In genomic region chr13:55328641-55329040, GRCm38 (mm10) we compare ENCODE assay signal across 9 mouse cellular contexts. TPM values are rescaled to one million over a fixed set of nuclear protein-coding genes. Genes with fewer than 3 reads are reported as not detected.
DNase-seq lines count a peak whose midpoint lies in the region; ATAC-seq lines count a peak whose summit lies in the region.
"Had no signal": no experiment of that assay in that cellular context is flagged by ENCODE, and none has a peak within 500 bp of the region (broad histone marks: within the 10 kb centered on the region; RNA-seq: fewer than 3 reads in every experiment).

No protein-coding gene starts in this region.

- WGBS in forebrain, embryonic 13.5 days = 80% methylated on average over 4 of the region's 4 CpGs
- WGBS in limb, embryonic 15.5 days = 80% methylated on average over 4 of the region's 4 CpGs
- 74% methylated on average over 4 of the region's 4 CpGs for WGBS in stomach, embryonic 15.5 days

- H3K36me3 ChIP-seq in megakaryocyte, embryonic 14.5 days (replicated peaks; ENCODE audit: low read length) = peaks cover 27% of the 10 kb centered on the region
- peaks cover 27% of the 10 kb centered on the region for H3K36me3 ChIP-seq in forebrain, embryonic 13.5 days (ENCODE audit: poor library complexity, severe bottlenecking)
- peaks cover 27% of the 10 kb centered on the region for H3K36me3 ChIP-seq in limb, embryonic 15.5 days
- H3K36me3 ChIP-seq in stomach, embryonic 15.5 days = peaks cover 22% of the 10 kb centered on the region

- ATAC-seq in megakaryocyte, adult 5-6 weeks (ENCODE audit: poor library complexity, severe bottlenecking) = no peak
- ATAC-seq in forebrain, embryonic 13.5 days = no peak
- ATAC-seq in limb, embryonic 15.5 days (ENCODE audit: insufficient number of reproducible peaks, low FRiP score, low TSS enrichment, low read depth) = no peak
- ATAC-seq in stomach, embryonic 15.5 days (ENCODE audit: insufficient read depth, low FRiP score, low read depth) = no peak

- peak overlapping the region; percentile 94 for H3K4me3 ChIP-seq in megakaryocyte, embryonic 14.5 days (replicated peaks)
- peak overlapping the region; percentile 64 for H3K4me3 ChIP-seq in forebrain, embryonic 13.5 days
- peak overlapping the region; percentile 86 for H3K4me3 ChIP-seq in limb, embryonic 15.5 days
- H3K4me3 ChIP-seq in stomach, embryonic 15.5 days (replicated peaks) = peak overlapping the region; percentile 75

- H3K9ac ChIP-seq in forebrain, embryonic 13.5 days = peak overlapping the region; percentile 83
- 0 out of 2 replicates have a peak overlapping the region, but pooled peaks have one; percentile 56 for H3K9ac ChIP-seq in limb, embryonic 15.5 days
- peak overlapping the region; percentile 30; the same call in 1 of the 2 replicates for H3K9ac ChIP-seq in stomach, embryonic 15.5 days

- H3K4me2 ChIP-seq in forebrain, embryonic 13.5 days = peak overlapping the region; percentile 68
- H3K4me2 ChIP-seq in limb, embryonic 15.5 days = peak overlapping the region; percentile 93
- peak overlapping the region; percentile 96 for H3K4me2 ChIP-seq in stomach, embryonic 15.5 days

- no peaks in the 10 kb centered on the region for H3K9me3 ChIP-seq in megakaryocyte, embryonic 14.5 days
- no peaks in the 10 kb centered on the region for H3K9me3 ChIP-seq in forebrain, embryonic 13.5 days (replicated peaks)
- no peaks in the 10 kb centered on the region for H3K9me3 ChIP-seq in limb, embryonic 15.5 days
- H3K9me3 ChIP-seq in stomach, embryonic 15.5 days = no peaks in the 10 kb centered on the region

- H3K27ac ChIP-seq in forebrain, embryonic 13.5 days = no peak overlapping the region
- no peak overlapping the region for H3K27ac ChIP-seq in limb, embryonic 15.5 days
- H3K27ac ChIP-seq in stomach, embryonic 15.5 days = no peak overlapping the region

- peaks cover 74% of the 10 kb centered on the region for H3K4me1 ChIP-seq in megakaryocyte, embryonic 14.5 days
- H3K4me1 ChIP-seq in forebrain, embryonic 13.5 days = peaks cover 42% of the 10 kb centered on the region
- peaks cover 49% of the 10 kb centered on the region for H3K4me1 ChIP-seq in limb, embryonic 15.5 days
- peaks cover 47% of the 10 kb centered on the region for H3K4me1 ChIP-seq in stomach, embryonic 15.5 days

- DNase-seq in cerebellum, adult 9-11 months = no peak
- no peak for DNase-seq in frontal cortex, postnatal 10 days (ENCODE audit: low spot score in 2 of 2)
- no peak for DNase-seq in frontal cortex, postnatal 14 days (ENCODE audit: low spot score in 2 of 2)
- DNase-seq: right cerebral cortex, postnatal 25 days had no signal

- H3K27me3 ChIP-seq in megakaryocyte, embryonic 14.5 days (replicated peaks) = peaks cover 3% of the 10 kb centered on the region
- H3K27me3 ChIP-seq in forebrain, embryonic 13.5 days = no peaks in the 10 kb centered on the region
- H3K27me3 ChIP-seq in limb, embryonic 15.5 days = no peaks in the 10 kb centered on the region
- no peaks in the 10 kb centered on the region for H3K27me3 ChIP-seq in stomach, embryonic 15.5 days (replicated peaks)

RNA-seq across cellular contexts. Expression of gene Mxd3, which starts 1.0 kb away (rescaled TPM):
- polyA plus RNA-seq in megakaryocyte, embryonic 14.5 days (2012; ENCODE audit: insufficient read depth, low replicate concordance) = 5.7 TPM in 1 of 2 replicates, not detected in the other
- 33.1 and 36.5 TPM in 2 replicates for total RNA-seq in megakaryocyte, adult 5-6 weeks (2015)
- total RNA-seq in megakaryocyte, adult 5-6 weeks (2017) = 31.4 and 36.1 TPM in 2 replicates
- 42.8 and 44.6 TPM in 2 replicates for polyA plus RNA-seq in forebrain, embryonic 13.5 days (2015; fragmentation: Nextera tagmentation; extraction: Ambion mirVana)
- polyA plus RNA-seq in limb, embryonic 15.5 days (2015; fragmentation: Nextera tagmentation; extraction: Ambion mirVana) = 43.8 and 46.2 TPM in 2 replicates
- polyA plus RNA-seq in stomach, embryonic 15.5 days (2015; fragmentation: Nextera tagmentation; extraction: Ambion mirVana) = 29.2 and 32.1 TPM in 2 replicates

RNA-seq across cellular contexts. Expression of gene Rab24, which starts 6.9 kb away (rescaled TPM):
- polyA plus RNA-seq in megakaryocyte, embryonic 14.5 days (2012; ENCODE audit: insufficient read depth, low replicate concordance) = 23.5 and 94.6 TPM in 2 replicates
- 228 and 247 TPM in 2 replicates for total RNA-seq in megakaryocyte, adult 5-6 weeks (2015)
- 47.0 and 54.4 TPM in 2 replicates for total RNA-seq in megakaryocyte, adult 5-6 weeks (2017)
- 102 and 105 TPM in 2 replicates for polyA plus RNA-seq in forebrain, embryonic 13.5 days (2015; fragmentation: Nextera tagmentation; extraction: Ambion mirVana)
- polyA plus RNA-seq in limb, embryonic 15.5 days (2015; fragmentation: Nextera tagmentation; extraction: Ambion mirVana) = 110 and 119 TPM in 2 replicates
- polyA plus RNA-seq in stomach, embryonic 15.5 days (2015; fragmentation: Nextera tagmentation; extraction: Ambion mirVana) = 89.8 and 93.2 TPM in 2 replicates

RNA-seq across cellular contexts. Expression of gene Prelid1, which starts 8.3 kb away (rescaled TPM):
- polyA plus RNA-seq in megakaryocyte, embryonic 14.5 days (2012; ENCODE audit: insufficient read depth, low replicate concordance) = 484 and 629 TPM in 2 replicates
- 455 and 498 TPM in 2 replicates for total RNA-seq in megakaryocyte, adult 5-6 weeks (2015)
- total RNA-seq in megakaryocyte, adult 5-6 weeks (2017) = 146 and 163 TPM in 2 replicates
- 309 and 331 TPM in 2 replicates for polyA plus RNA-seq in forebrain, embryonic 13.5 days (2015; fragmentation: Nextera tagmentation; extraction: Ambion mirVana)
- polyA plus RNA-seq in limb, embryonic 15.5 days (2015; fragmentation: Nextera tagmentation; extraction: Ambion mirVana) = 427 and 446 TPM in 2 replicates
- polyA plus RNA-seq in stomach, embryonic 15.5 days (2015; fragmentation: Nextera tagmentation; extraction: Ambion mirVana) = 447 and 473 TPM in 2 replicates

RNA-seq across cellular contexts. Expression of gene Lman2, which starts 33.9 kb away (rescaled TPM):
- polyA plus RNA-seq in megakaryocyte, embryonic 14.5 days (2012; ENCODE audit: insufficient read depth, low replicate concordance) = 59.9 and 62.1 TPM in 2 replicates
- total RNA-seq in megakaryocyte, adult 5-6 weeks (2015) = 73.6 and 74.9 TPM in 2 replicates
- 91.4 and 96.4 TPM in 2 replicates for total RNA-seq in megakaryocyte, adult 5-6 weeks (2017)
- 57.9 and 60.5 TPM in 2 replicates for polyA plus RNA-seq in forebrain, embryonic 13.5 days (2015; fragmentation: Nextera tagmentation; extraction: Ambion mirVana)
- 104 and 109 TPM in 2 replicates for polyA plus RNA-seq in limb, embryonic 15.5 days (2015; fragmentation: Nextera tagmentation; extraction: Ambion mirVana)
- 114 and 127 TPM in 2 replicates for polyA plus RNA-seq in stomach, embryonic 15.5 days (2015; fragmentation: Nextera tagmentation; extraction: Ambion mirVana)

RNA-seq across cellular contexts. Expression of gene Rgs14, which starts 40.9 kb away (rescaled TPM):
- 6.2 and 8.4 TPM in 2 replicates for polyA plus RNA-seq in megakaryocyte, embryonic 14.5 days (2012; ENCODE audit: insufficient read depth, low replicate concordance)
- 55.3 and 56.5 TPM in 2 replicates for total RNA-seq in megakaryocyte, adult 5-6 weeks (2015)
- 68.1 and 75.0 TPM in 2 replicates for total RNA-seq in megakaryocyte, adult 5-6 weeks (2017)
- 0.30 and 0.40 TPM in 2 replicates for polyA plus RNA-seq in forebrain, embryonic 13.5 days (2015; fragmentation: Nextera tagmentation; extraction: Ambion mirVana)
- 1.4 and 2.4 TPM in 2 replicates for polyA plus RNA-seq in limb, embryonic 15.5 days (2015; fragmentation: Nextera tagmentation; extraction: Ambion mirVana)
- 1.3 and 1.5 TPM in 2 replicates for polyA plus RNA-seq in stomach, embryonic 15.5 days (2015; fragmentation: Nextera tagmentation; extraction: Ambion mirVana)

Comparison
In these comparisons a context has a peak if more than half of its experiments do, and no peak if none do; other contexts are left out.
1. H3K9ac ChIP-seq: peak in every context shown above with its lines; median percentile 83 in forebrain, embryonic 13.5 days; 56 in limb, embryonic 15.5 days; 30 in stomach, embryonic 15.5 days.